Mouse (Mus musculus) gastrocnemius, postnatal 4 days (tissue): Measurements from ENCODE around the gene Hrc. TPM values are rescaled to one million over a fixed set of nuclear protein-coding genes. Genes with fewer than 3 reads are reported as not detected.
A peak's percentile ranks its signal among the peaks of the same experiment; 100 is the strongest.
"Not testable (repeated sequence)": the region's sequence is repeated elsewhere in the genome, so short reads cannot be mapped to it uniquely, and the experiment has no call there.

Experiments
- DNase-seq, 2 experiments: peaks; one replicate each; pipeline ENCODE4 v3.0.0; 2021 to 2022; ENCODE audit warnings: low spot score in 2 of 2, mixed read lengths in 2 of 2
- total RNA-seq, 2 experiments: library from RNA; stranded (reverse); gene quantifications; 2 replicates each; pipeline ENCODE4 v1.2.3; 2021

The Hrc gene
- total RNA-seq, 2 experiments from 2014 or later: 523 to 551 TPM

DNA sequence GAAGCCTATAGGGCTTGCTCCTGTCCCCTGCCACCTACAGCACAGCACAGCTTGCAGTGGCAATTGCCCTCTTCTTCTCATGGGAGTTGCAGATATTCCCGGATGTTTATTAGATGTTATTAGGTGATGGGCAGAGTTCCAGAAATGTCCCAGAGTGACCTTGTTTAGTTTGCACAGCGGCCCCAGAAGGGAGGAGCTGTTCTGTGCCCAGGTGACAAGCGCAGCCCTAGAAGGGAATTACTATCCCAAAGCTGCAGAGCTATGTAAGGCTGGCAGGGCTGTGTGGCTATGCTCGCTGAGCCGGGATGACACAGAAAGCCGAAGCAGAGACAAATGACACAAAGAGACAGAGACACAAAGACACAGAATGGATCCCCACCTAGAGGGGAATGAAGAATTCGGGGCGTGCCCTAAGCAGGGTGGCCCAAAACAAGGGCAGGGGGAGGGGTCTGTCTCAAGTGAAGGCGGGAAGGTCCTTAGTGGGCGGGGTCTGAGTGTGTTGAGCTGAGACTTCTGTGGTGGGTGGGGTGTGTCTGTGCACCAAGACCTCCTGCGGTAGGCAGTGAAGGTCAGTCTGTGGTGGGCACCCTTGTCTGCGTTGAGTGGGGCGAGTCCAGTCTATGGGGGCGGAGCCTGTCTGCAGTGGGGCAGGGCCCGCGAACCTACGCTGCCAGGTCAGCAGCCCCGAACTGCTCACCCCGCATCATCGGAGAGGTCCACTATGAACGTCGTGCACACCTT lies 2.2 kb upstream of the Hrc start:
- DNase-seq: peak in 1 of 2 experiments; percentile 62

GRCm38 (mm10) chr7:45333431-45333982 lies 1.6 kb upstream of the Hrc start, which contains the start of gene Trpm4:
TSS of gene Trpm4 (minus strand) at chr7:45333780.
- peak; percentile 83 to 90 for DNase-seq

GRCm38 (mm10) chr7:45334605-45335004 lies 485 bp upstream of the Hrc start:
- DNase-seq: no peak

DNA sequence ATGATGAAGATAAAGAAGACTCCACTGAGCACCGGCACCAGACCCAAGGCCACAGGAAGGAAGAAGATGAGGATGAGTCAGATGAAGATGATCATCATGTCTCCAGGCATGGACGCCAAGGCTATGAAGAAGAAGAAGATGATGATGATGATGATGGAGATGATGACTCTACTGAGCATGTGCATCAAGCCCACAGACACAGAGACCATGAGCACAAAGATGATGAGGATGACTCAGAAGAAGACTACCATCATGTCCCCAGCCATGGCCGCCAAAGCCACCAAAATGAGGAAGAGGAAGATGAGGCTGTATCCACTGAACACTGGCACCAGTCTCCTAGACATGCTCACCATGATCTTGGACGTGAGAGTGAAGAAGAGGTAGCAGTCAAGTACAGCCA lies 1.2 kb downstream of the Hrc start:
- DNase-seq: no peak

DNA sequence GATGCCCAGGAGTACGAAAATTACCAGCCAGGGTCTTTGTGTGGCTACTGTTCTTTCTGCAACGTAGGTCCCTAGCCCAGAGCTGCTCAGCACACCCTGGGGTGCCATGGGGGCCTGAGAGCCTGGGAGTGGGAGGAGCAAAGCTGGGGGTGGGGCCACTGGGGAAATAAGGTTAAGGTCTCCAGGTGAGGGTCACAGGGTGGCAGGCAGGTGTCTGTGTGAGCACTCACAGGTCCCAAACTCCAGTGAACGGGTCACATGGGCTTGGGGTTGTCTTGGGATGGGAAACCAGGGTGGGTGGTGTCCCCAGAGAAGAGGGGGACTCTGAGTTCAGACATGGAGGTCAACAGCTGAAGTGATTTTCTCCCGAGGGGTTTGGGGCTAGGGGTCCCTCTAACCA lies 2.4 kb downstream of the Hrc start:
- no peak for DNase-seq

DNA sequence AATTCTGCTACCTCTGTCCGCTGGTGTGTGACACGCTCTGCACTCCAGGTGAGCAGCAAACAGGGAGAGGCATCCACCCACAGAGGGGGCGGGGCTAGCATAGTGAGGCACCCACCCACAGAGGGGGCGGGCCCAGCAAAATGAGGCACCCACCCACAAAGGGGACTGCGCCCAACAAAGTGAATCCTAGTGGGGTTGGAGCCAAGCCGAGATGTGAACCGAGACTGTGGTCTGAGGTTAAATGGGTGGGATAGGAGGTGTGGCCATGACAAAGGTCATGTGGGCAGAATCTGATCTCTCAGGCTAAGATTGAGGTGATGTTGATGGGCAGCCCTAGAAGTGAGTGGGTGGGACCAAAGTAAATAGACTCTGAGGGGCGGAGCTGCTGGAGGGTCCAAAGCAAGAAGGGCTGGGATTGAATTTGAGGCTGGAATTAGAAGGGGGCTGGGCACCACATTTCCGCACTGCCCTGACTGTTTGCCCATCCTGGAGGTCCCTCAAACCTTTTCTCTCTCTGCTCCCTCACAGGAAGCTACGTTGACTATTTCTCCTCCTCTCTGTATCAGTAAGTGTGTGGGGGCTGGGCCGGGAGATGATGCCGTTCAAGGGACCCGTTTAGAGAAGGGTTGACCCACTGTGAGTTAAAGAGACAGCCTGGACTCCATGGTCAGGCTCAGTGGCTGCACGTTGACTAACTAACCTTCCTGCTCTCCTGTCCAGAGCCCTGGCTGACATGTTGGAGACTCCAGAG lies 3.2 kb downstream of the Hrc start:
- no peak for DNase-seq

- peak in 1 of 2 experiments; percentile 64 for DNase-seq
These were observed 4.4 kb downstream of the Hrc start for GRCm38 (mm10) chr7:45339410-45340065.

GRCm38 (mm10) chr7:45340066-45340442 lies 5.0 kb downstream of the Hrc start:
- no peak for DNase-seq

DNA sequence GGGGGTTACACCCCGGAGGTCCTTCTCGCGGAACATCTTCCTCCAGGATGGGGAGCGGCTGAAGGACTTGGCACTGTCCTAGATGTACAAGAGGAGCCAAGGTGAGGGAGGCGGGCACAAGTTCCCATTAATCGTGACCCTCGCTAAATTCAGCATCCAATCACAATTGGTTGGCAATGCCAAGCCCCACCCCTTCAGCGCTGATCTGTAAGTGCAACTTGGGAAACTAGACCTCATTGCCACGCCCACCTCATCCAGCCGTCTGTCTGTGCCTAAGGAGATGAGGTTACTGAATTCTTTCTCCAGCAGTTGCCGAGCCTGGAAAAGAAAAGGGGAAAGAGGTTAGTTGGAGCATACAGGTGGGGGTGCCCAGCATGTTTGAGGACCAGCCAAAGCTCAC lies 5.6 kb downstream of the Hrc start:
- DNase-seq: peak in 1 of 2 experiments; percentile 51

GRCm38 (mm10) chr7:45341303-45341702 lies 6.2 kb downstream of the Hrc start:
- DNase-seq: peak; percentile 50 to 81

GRCm38 (mm10) chr7:45342081-45342480 lies 7.0 kb downstream of the Hrc start:
- no peak for DNase-seq

- no peak for DNase-seq
These were observed 8.5 kb downstream of the Hrc start for GRCm38 (mm10) chr7:45343543-45343942.

DNA sequence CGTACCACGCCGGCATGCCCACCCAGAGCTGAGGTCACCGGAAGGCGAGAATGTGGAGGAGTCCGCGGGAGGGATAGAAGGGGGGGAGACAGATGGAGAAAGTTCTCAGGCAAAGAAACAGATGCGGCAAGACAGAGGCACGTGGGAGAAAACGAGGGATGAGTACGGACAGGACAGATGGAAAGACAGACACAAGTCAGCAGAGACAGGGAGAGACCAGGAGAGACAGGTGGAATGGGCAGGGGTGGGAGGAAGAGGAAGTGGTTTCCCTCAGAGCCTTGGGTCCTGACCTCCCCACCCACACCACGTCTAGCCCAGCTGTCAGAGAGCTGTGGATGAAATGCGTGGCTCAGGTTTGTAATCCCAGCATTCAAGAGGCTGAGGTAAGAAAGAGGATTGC lies 11.8 kb downstream of the Hrc start:
- DNase-seq: no peak

GRCm38 (mm10) chr7:45353041-45353440 lies 18.0 kb downstream of the Hrc start:
- DNase-seq: no peak

DNA sequence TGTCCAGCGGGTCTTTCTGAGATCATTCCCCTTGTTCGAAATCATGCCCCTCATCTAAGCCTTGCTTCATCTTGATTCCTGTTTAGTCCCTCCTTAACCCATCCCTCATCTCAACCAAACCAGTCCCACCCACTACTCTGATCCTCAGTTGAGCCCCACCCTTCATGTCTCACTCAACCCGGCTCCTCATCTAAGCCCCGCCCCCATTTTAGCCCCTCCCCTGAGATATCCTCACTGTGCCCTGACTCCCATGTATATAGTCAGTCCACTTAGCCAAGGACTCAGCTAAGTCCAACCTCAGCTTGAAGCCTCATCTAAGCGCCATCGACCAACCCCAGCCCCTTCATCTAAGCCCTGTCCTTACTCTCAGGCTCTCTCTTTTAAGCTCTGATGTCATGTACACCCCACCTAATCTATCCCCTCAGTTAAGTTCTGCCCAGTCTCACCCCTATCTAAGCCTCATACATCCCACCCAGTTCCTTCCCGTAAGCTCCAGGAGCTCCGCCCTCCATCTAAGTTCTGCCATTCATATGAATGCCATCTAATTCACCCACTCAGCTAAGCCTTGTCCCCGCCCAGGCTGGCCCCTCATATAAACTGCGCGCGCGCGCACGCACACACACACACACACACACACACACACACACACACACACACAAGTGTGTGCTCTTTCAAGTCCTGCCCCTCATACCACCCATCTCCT lies 20.4 kb downstream of the Hrc start:
- no peak for DNase-seq

DNA sequence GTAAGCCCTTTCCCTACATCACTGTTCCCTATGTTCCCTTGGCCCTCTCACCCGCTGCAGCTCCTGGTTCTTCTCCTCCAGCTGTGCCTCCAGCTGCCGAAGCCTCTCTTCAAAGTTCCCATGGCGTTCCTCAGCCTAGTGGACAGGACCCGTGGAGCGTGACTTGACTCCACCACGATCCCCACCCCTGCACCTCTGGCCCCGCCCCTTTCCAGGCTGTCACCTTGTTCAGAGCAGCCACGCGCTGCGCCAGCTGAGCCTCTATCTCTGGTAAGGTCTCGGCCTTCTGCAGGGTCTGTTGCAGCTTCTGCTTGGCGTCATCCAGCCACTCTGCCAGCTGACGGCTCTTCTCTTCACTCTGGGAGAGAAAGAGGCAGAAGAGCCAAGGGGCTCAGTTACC lies 21.0 kb downstream of the Hrc start:
- no peak for DNase-seq

GRCm38 (mm10) chr7:45359081-45359480 lies 24.0 kb downstream of the Hrc start:
- DNase-seq: not testable (repeated sequence)

GRCm38 (mm10) chr7:45360404-45361125 lies 25.5 kb downstream of the Hrc start:
- DNase-seq: no peak

GRCm38 (mm10) chr7:45361243-45361804 lies 26.2 kb downstream of the Hrc start:
- DNase-seq: peak in 1 of 2 experiments; percentile 61

- DNase-seq: no peak
These were observed 27.7 kb downstream of the Hrc start for GRCm38 (mm10) chr7:45362801-45363200.
